Mouse (Mus musculus): ENCODE measurements around the gene Fcgrt.

- no peak for TF ChIP-seq POLR2A (IDR thresholded peaks at IDR 0.05; ENCODE audit: insufficient read length, low read depth)
- no peak for TF ChIP-seq USF1 (IDR thresholded peaks at IDR 0.05; ENCODE audit: low read depth)
Measured at GRCm38 (mm10) chr7:45060632-45061122, 43.0 kb downstream of the Fcgrt start.
